Mouse (Mus musculus) kidney, postnatal 0 days (tissue): ENCODE measurements around the gene Sfmbt1. TPM values are rescaled to one million over a fixed set of nuclear protein-coding genes. Genes with fewer than 3 reads are reported as not detected.
A peak's percentile ranks its signal among the peaks of the same experiment; 100 is the strongest.

Experiments used
- ATAC-seq: fragments of 200-750 bp; cut with Nextera tagmentation; replicated peaks from 2 replicates; pipeline ENCODE4 v1.8.0; 2017; ENCODE audit warnings: low read depth, moderate number of reproducible peaks, moderate TSS enrichment, moderate library complexity; ENCODE audit not compliant: low FRiP score
- DNase-seq: peaks from one replicate; pipeline ENCODE4 v3.0.0-alpha.2; 2016; ENCODE audit warnings: low spot score
- H3K27ac ChIP-seq: fragments of 300-500 bp; sonication (generic); 2 replicates; pipeline ENCODE4 v1.5.1; 2014; ENCODE audit warnings: mild to moderate bottlenecking
- H3K27me3 ChIP-seq: fragments of 300-500 bp; sonication (generic); 2 replicates; pipeline ENCODE4 v1.6.1; 2014; ENCODE audit warnings: low read length, mixed read lengths; ENCODE audit not compliant: insufficient read depth
- H3K36me3 ChIP-seq: fragments of 300-500 bp; sonication (generic); 2 replicates; pipeline ENCODE4 v1.6.1; 2014; ENCODE audit warnings: low read length, mixed read lengths; ENCODE audit not compliant: insufficient read depth
- H3K4me1 ChIP-seq: fragments of 300-500 bp; sonication (generic); replicated peaks from 2 replicates; pipeline ENCODE4 v1.6.1; 2014; ENCODE audit warnings: antibody characterized with exemption, low read length, mixed read lengths; ENCODE audit not compliant: insufficient read depth
- H3K4me2 ChIP-seq: fragments of 300-500 bp; sonication (generic); 2 replicates; pipeline ENCODE4 v1.6.1; 2014; ENCODE audit warnings: mild to moderate bottlenecking, low read length, moderate library complexity, mixed read lengths
- H3K4me3 ChIP-seq: fragments of 300-500 bp; sonication (generic); replicated peaks from 2 replicates; pipeline ENCODE4 v1.5.1; 2014; ENCODE audit warnings: low read depth, low read length
- H3K9ac ChIP-seq: fragments of 300-500 bp; sonication (generic); 2 replicates; pipeline ENCODE4 v1.6.1; 2014; ENCODE audit warnings: low read depth, low read length
- H3K9me3 ChIP-seq: fragments of 300-500 bp; sonication (generic); replicated peaks from 2 replicates; pipeline ENCODE4 v1.6.1; 2016; ENCODE audit warnings: low read length, inconsistent platforms, mixed read lengths
- CTCF ChIP-seq: IDR thresholded peaks from 2 replicates; pipeline ENCODE4 v1.5.1; 2016; ENCODE audit warnings: antibody characterized with exemption, low read depth, mild to moderate bottlenecking, moderate library complexity
- WGBS: fragments of 180-500 bp; shearing (Covaris S2); extraction: QIAGEN DNeasy Blood & Tissue Kit; methylation state at CpG from one replicate; pipeline ENCODE4 v1.1.7; 2014; 5-methylcytosine and 5-hydroxymethylcytosine counted together
- polyA plus RNA-seq: library from polyadenylated mRNA; unstranded; fragments of >200 nt; fragmentation: Nextera tagmentation; extraction: Ambion mirVana; gene quantifications from 2 replicates; pipeline ENCODE4 v1.2.1, GENCODE M21; 2015

The Sfmbt1 gene
- polyA plus RNA-seq, 1 experiment from 2014 or later: 10.9 TPM

DNA sequence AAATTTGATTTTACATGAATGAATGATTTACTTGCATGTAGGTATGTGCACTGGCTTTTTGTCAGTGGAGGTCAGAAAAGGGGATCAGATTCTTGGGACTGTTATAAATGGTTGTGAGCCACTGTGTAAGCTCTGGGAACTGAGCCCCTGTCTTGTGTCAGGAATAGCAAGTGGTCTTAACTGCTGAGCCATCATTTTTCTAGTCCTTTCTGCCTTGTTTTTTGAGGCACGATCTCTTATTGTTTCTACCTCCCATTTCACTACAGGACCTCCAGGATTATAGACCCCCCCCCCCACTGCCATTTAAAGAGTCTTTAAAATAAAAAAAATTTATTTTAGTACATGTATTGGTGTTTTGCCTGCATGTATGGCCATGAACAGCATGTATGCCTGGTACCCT, 7.2 kb downstream of the Sfmbt1 start:
- Histone ChIP-seq H3K36me3 (no peaks in the 10 kb centered on the region), H3K27me3 (no peaks in the 10 kb centered on the region), H3K9ac (no peak overlapping the region), H3K4me3 (no peak overlapping the region), H3K27ac (no peak overlapping the region), H3K9me3 (no peaks in the 10 kb centered on the region), H3K4me1 (no peaks in the 10 kb centered on the region), H3K4me2 (no peak overlapping the region)
- DNase-seq: no peak
- 77% methylated on average over 1 of the region's 1 CpGs for WGBS
- TF ChIP-seq CTCF: no peak
- no peak for ATAC-seq

- Histone ChIP-seq H3K4me2 (no peak overlapping the region), H3K4me3 (no peak overlapping the region), H3K4me1 (no peaks in the 10 kb centered on the region), H3K27me3 (no peaks in the 10 kb centered on the region), H3K36me3 (no peaks in the 10 kb centered on the region), H3K9me3 (no peaks in the 10 kb centered on the region), H3K9ac (no peak overlapping the region), H3K27ac (no peak overlapping the region)
- DNase-seq (no peak), ATAC-seq (no peak)
- whole genome bisulfite sequencing: 70% methylated on average over 5 of the region's 5 CpGs
- TF ChIP-seq CTCF: no peak
Observed at GRCm38 (mm10) chr14:30722406-30722805, 7.8 kb downstream of the Sfmbt1 start.

DNA sequence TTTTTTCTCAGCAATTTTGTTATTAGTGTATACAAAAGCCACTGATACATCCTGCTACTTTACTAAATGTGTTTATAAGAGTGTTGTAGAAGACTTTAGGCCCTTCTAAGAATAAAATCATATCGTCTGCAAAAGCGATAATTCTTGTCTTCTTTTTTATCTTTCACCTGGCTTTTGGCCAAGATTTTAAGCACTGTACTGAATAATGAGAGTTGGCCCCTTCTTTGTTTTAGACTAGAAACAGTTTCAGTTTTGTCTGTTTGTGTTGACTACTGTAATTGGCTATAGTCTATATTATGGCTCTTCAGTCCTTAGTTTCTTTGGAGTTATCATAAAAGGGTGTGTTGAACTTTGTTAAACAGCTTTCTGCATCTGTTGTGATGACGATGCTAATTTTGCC, 17.2 kb downstream of the Sfmbt1 start:
- TF ChIP-seq CTCF: no peak
- no peak overlapping the region for H3K4me2 ChIP-seq
- DNase-seq (peak; percentile 40), ATAC-seq (no peak)
- H3K4me1 ChIP-seq: no peaks in the 10 kb centered on the region
- no peaks in the 10 kb centered on the region for H3K27me3 ChIP-seq
- no peak overlapping the region for H3K9ac ChIP-seq
- no peaks in the 10 kb centered on the region for H3K36me3 ChIP-seq
- H3K27ac ChIP-seq: no peak overlapping the region
- 70% methylated on average over 3 of the region's 3 CpGs for WGBS
- H3K4me3 ChIP-seq: no peak overlapping the region
- H3K9me3 ChIP-seq: no peaks in the 10 kb centered on the region

DNA sequence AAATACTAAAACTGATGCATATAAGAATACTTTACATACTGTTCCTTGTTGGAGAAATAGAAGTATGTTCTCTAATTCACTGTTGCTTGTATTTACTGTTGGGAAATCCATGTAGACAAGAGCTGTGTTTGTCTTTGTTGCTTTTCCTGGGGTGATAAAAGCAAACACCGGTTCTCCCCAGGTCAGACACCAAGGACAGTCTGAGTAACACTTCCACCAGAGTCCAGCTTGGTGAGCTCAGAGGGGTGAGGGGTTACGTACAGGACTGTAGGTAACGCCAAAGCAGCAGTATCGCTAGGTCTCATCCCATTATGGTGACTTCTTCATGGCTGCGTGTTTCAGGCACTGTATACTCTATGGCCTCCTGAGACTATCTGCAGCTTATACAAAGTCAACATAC, 20.0 kb downstream of the Sfmbt1 start:
- Histone ChIP-seq H3K9ac (no peak overlapping the region), H3K4me2 (no peak overlapping the region), H3K9me3 (no peaks in the 10 kb centered on the region), H3K36me3 (no peaks in the 10 kb centered on the region), H3K4me1 (no peaks in the 10 kb centered on the region), H3K4me3 (no peak overlapping the region), H3K27ac (no peak overlapping the region), H3K27me3 (no peaks in the 10 kb centered on the region)
- ATAC-seq (no peak), DNase-seq (no peak)
- 96% methylated on average over 5 of the region's 5 CpGs for WGBS
- no peak for TF ChIP-seq CTCF

DNA sequence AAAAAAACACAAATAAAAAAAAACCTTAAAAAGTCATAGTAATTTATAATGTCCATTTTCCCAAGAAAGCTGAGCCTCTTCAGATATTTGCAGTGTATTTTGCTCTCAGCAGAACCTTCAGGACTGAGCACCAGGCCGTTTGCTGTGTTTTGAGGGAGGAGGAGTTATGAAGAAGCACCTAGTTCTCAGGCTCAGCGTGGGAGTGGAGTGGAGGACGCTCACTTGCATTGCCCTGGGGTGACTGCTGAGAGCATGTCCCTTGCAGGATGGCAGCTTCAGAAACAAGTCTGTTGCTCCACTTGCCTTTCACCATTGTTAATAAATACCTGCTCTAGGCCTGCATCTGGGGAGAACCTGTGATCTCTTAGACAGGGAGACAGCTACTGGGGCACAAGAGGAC, 21.2 kb downstream of the Sfmbt1 start:
- Histone ChIP-seq H3K4me3 (no peak overlapping the region), H3K9ac (no peak overlapping the region), H3K27me3 (no peaks in the 10 kb centered on the region), H3K4me1 (no peaks in the 10 kb centered on the region), H3K36me3 (no peaks in the 10 kb centered on the region), H3K4me2 (no peak overlapping the region), H3K9me3 (no peaks in the 10 kb centered on the region), H3K27ac (no peak overlapping the region)
- whole genome bisulfite sequencing: 30% methylated on average over 3 of the region's 3 CpGs
- no peak for DNase-seq
- no peak for ATAC-seq
- no peak for TF ChIP-seq CTCF

- no peak for ATAC-seq
- Histone ChIP-seq H3K9me3 (no peaks in the 10 kb centered on the region), H3K9ac (no peak overlapping the region), H3K4me3 (no peak overlapping the region), H3K27me3 (no peaks in the 10 kb centered on the region), H3K4me2 (no peak overlapping the region), H3K36me3 (no peaks in the 10 kb centered on the region), H3K4me1 (no peaks in the 10 kb centered on the region), H3K27ac (no peak overlapping the region)
- no peak for TF ChIP-seq CTCF
- 76% methylated on average over 1 of the region's 1 CpGs for WGBS
- DNase-seq: no peak
Observed at GRCm38 (mm10) chr14:30736413-30736812, 21.8 kb downstream of the Sfmbt1 start.

DNA sequence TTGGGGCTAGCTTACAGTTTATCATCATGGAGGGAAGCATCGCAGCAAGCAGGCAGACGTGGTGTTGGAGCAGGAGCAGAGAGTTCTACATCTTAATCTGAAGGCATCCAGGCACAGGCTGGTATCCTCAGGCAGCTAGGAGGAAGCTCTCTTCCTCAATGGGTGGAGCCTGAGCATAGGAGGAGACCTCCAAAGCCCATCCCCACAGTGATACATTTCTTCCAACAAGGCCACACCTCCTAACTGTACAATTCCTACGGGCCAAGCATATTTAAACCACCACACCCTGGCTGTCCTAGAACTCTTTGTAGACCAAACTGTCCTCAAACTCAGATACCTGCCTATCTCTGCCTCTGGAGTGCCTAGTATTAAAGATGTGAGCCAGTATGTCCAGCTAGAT, 29.2 kb downstream of the Sfmbt1 start:
- no peak for TF ChIP-seq CTCF
- H3K4me3 ChIP-seq: no peak overlapping the region
- 81% methylated on average over 3 of the region's 3 CpGs for WGBS

More for the DNA sequence above, 29.2 kb downstream of the Sfmbt1 start:
- Histone ChIP-seq H3K27ac (no peak overlapping the region), H3K9me3 (no peaks in the 10 kb centered on the region), H3K9ac (no peak overlapping the region), H3K36me3 (no peaks in the 10 kb centered on the region), H3K27me3 (no peaks in the 10 kb centered on the region), H3K4me2 (no peak overlapping the region), H3K4me1 (no peaks in the 10 kb centered on the region)
- ATAC-seq (no peak), DNase-seq (no peak)
